Mouse (Mus musculus) bone marrow, adult 2 months (tissue): Measurements from ENCODE around the gene Il2rg.

Source experiments
- CTCF ChIP-seq: fragments of 200-500 bp; IDR thresholded peaks from 2 replicates; pipeline ENCODE4 v1.5.1; 2011; ENCODE audit warnings: low read length, control low read depth; ENCODE audit not compliant: control insufficient read depth, insufficient read depth
- POLR2A ChIP-seq: fragments of 200-500 bp; IDR thresholded peaks from 2 replicates; pipeline ENCODE4 v1.6.1; 2011; ENCODE audit warnings: low read depth, mild to moderate bottlenecking, control low read depth, low read length, borderline replicate concordance; ENCODE audit not compliant: control insufficient read depth

DNA sequence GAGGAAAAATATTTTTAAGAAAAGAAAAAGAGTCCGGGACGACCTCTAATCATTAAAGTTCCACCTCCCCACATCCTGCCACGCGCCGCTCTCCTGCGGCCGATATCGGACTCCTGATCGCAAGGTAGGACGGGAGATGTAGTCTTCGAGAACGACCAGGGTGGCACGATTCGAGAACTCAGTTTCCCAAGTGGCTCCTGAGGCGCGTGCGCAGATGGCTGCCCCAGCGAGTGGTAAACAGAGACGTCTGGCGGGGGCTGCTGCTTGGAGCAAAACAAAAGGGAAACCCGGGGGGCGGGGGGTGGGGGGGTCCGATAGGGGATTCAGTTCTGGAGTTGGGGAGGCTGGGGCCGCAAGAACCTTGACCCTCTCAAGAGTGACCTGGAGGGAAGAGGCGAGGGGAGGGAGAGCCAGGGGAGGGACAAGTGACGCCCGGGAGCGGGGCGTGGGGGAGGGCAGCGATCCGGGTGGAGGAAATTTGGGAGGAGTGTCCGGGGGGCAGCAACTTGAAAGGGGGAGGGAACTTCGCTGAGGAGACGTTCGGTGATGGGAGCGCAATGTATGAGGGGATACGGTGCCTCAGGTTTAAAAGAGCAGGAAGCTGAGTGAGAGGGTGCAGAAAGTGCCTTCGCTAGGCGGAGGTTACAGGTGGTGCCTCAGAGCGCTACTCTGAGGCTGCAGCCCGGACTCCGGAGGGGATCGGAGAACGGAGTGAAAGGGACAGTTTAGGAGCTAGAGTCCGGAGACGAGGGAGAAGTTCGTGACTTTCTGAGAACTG lies 13.9 kb downstream of the Il2rg start, which contains the start of gene Foxo4:
- TF ChIP-seq POLR2A, result peak; percentile 32; the same call in 1 of the 2 replicates
- no peak for TF ChIP-seq CTCF
